In genomic region chr2:165811536-165811935, GRCm38 (mm10) we compare ENCODE assay signal across 8 mouse cellular contexts.
DNase-seq lines count a peak whose midpoint lies in the region; ATAC-seq lines count a peak whose summit lies in the region.

No protein-coding gene starts in this region.

- H3K9ac ChIP-seq in heart, embryonic 11.5 days (ENCODE audit: low read depth, low read length), result no peak overlapping the region
- no peak overlapping the region for H3K9ac ChIP-seq in kidney, embryonic 15.5 days

- no peak overlapping the region for H3K4me3 ChIP-seq in heart, embryonic 11.5 days (ENCODE audit: low read depth, low read length)
- H3K4me3 ChIP-seq in kidney, embryonic 15.5 days (replicated peaks), result no peak overlapping the region

- H3K27me3 ChIP-seq in heart, embryonic 11.5 days (ENCODE audit: control insufficient read depth, insufficient read depth, low read length), result no peaks in the 10 kb centered on the region
- no peaks in the 10 kb centered on the region for H3K27me3 ChIP-seq in kidney, embryonic 15.5 days

- no peak overlapping the region for H3K27ac ChIP-seq in heart, embryonic 11.5 days (ENCODE audit: low read depth, low read length)
- no peak overlapping the region for H3K27ac ChIP-seq in kidney, embryonic 15.5 days

- no peak overlapping the region for H3K4me2 ChIP-seq in heart, embryonic 11.5 days
- H3K4me2 ChIP-seq in kidney, embryonic 15.5 days, result no peak overlapping the region

- peaks cover 37% of the 10 kb centered on the region for H3K36me3 ChIP-seq in heart, embryonic 11.5 days (ENCODE audit: control insufficient read depth, insufficient read depth, low read length)
- H3K36me3 ChIP-seq in kidney, embryonic 15.5 days, result peaks cover 97% of the 10 kb centered on the region

- no peaks in the 10 kb centered on the region for H3K9me3 ChIP-seq in heart, embryonic 11.5 days (replicated peaks; ENCODE audit: control insufficient read depth, low read length)
- no peaks in the 10 kb centered on the region for H3K9me3 ChIP-seq in kidney, embryonic 15.5 days (replicated peaks)

- H3K4me1 ChIP-seq in heart, embryonic 11.5 days (ENCODE audit: control insufficient read depth, insufficient read depth, low read length), result 0 out of 2 replicates have a peak, but pooled peaks cover 2% of the 10 kb centered on the region
- peaks cover 3% of the 10 kb centered on the region; the same call in 1 of the 2 replicates for H3K4me1 ChIP-seq in kidney, embryonic 15.5 days

- no peak for ATAC-seq in heart, embryonic 11.5 days (replicated peaks; ENCODE audit: insufficient number of reproducible peaks, low FRiP score, low TSS enrichment)
- peak; percentile 43 for ATAC-seq in kidney, embryonic 15.5 days (replicated peaks; ENCODE audit: low FRiP score)
- ATAC-seq in megakaryocyte progenitor cell, adult 5-6 weeks (replicated peaks; ENCODE audit: poor library complexity), result peak; percentile 83
- no peak for ATAC-seq in megakaryocyte, adult 5-6 weeks (ENCODE audit: poor library complexity, severe bottlenecking)

- WGBS in heart, embryonic 11.5 days (ENCODE audit: insufficient replicate concordance), result 61% methylated on average over 5 of the region's 5 CpGs
- WGBS in kidney, embryonic 15.5 days, result 54% methylated on average over 5 of the region's 5 CpGs

- DNase-seq in heart, adult 11 months, result peak; percentile 93
- DNase-seq in spleen, adult 18-20 months, result peak; percentile 25 to 50
- no peak for DNase-seq in spleen, adult 12 weeks (ENCODE audit: low spot score)
- DNase-seq in cerebellum, postnatal 4 days (ENCODE audit: low spot score in 2 of 2), result peak; percentile 41 to 67

Comparison
In these comparisons a context has a peak if more than half of its experiments do, and no peak if none do; other contexts are left out.
1. ATAC-seq: peak in kidney, embryonic 15.5 days (single experiment) and megakaryocyte progenitor cell, adult 5-6 weeks (single experiment); none in heart, embryonic 11.5 days (single experiment) and megakaryocyte, adult 5-6 weeks (single experiment).